Mouse (Mus musculus): ENCODE results near the gene Galnt10. TPM values are rescaled to one million over a fixed set of nuclear protein-coding genes. Genes with fewer than 3 reads are reported as not detected.

The Galnt10 gene
- total and polyA plus RNA-seq, 3 experiments: 5.2 to 8.7 (median 5.6) TPM

- WGBS: 42% methylated on average over 2 of the region's 2 CpGs
- no peak overlapping the region for H3K9ac ChIP-seq (ENCODE audit: low read depth, low read length)
- intact Hi-C loops (cut with DNase I): no loop called here
- TF ChIP-seq POLR2A (IDR thresholded peaks at IDR 0.05; ENCODE audit: insufficient read depth, low read depth, low read length) (no peak), CTCF (IDR thresholded peaks at IDR 0.05) (no peak), EP300 (IDR thresholded peaks at IDR 0.05; ENCODE audit: insufficient read depth, low read depth, low read length) (no peak)
- no peak overlapping the region for H3K27ac ChIP-seq
- peaks cover 14% of the 10 kb centered on the region for H3K4me1 ChIP-seq (ENCODE audit: control insufficient read depth, insufficient read depth, low read length)
- H3K36me3 ChIP-seq (ENCODE audit: control insufficient read depth, insufficient read depth, low read length): no peaks in the 10 kb centered on the region
- H3K4me3 ChIP-seq: no peak overlapping the region
- DNase-seq: no peak
- no peaks in the 10 kb centered on the region for H3K79me2 ChIP-seq (replicated peaks; ENCODE audit: control insufficient read depth, insufficient read depth, low read length)
- H3K27me3 ChIP-seq (ENCODE audit: control insufficient read depth, insufficient read depth, low read length): no peaks in the 10 kb centered on the region
Observed at GRCm38 (mm10) chr11:57601806-57602455, 43.3 kb upstream of the Galnt10 start.

- Histone ChIP-seq H3K4me1 (ENCODE audit: control insufficient read depth, insufficient read depth, low read length) (peaks cover 12% of the 10 kb centered on the region), H3K27me3 (ENCODE audit: control insufficient read depth, insufficient read depth, low read length) (no peaks in the 10 kb centered on the region), H3K4me3 (no peak overlapping the region), H3K9ac (ENCODE audit: low read depth, low read length) (no peak overlapping the region), H3K79me2 (replicated peaks; ENCODE audit: control insufficient read depth, insufficient read depth, low read length) (no peaks in the 10 kb centered on the region), H3K36me3 (ENCODE audit: control insufficient read depth, insufficient read depth, low read length) (no peaks in the 10 kb centered on the region), H3K27ac (no peak overlapping the region)
- DNase-seq: no peak
- intact Hi-C loops (cut with DNase I): no loop called here
- TF ChIP-seq POLR2A (IDR thresholded peaks at IDR 0.05; ENCODE audit: insufficient read depth, low read depth, low read length) (no peak), CTCF (IDR thresholded peaks at IDR 0.05) (no peak)
- WGBS: 68% methylated on average over 5 of the region's 5 CpGs
Observed at GRCm38 (mm10) chr11:57605086-57605485, 40.2 kb upstream of the Galnt10 start.

GRCm38 (mm10) chr11:57605660-57606059, 39.6 kb upstream of the Galnt10 start:
- TF ChIP-seq POLR2A (IDR thresholded peaks at IDR 0.05; ENCODE audit: insufficient read depth, low read depth, low read length) (no peak), EP300 (IDR thresholded peaks at IDR 0.05; ENCODE audit: insufficient read depth, low read depth, low read length) (no peak), CTCF (IDR thresholded peaks at IDR 0.05) (no peak)
- no peak overlapping the region for H3K9ac ChIP-seq (ENCODE audit: low read depth, low read length)
- no peak overlapping the region for H3K4me3 ChIP-seq
- H3K27me3 ChIP-seq (ENCODE audit: control insufficient read depth, insufficient read depth, low read length): no peaks in the 10 kb centered on the region
- peaks cover 12% of the 10 kb centered on the region for H3K4me1 ChIP-seq (ENCODE audit: control insufficient read depth, insufficient read depth, low read length)
- no peaks in the 10 kb centered on the region for H3K79me2 ChIP-seq (replicated peaks; ENCODE audit: control insufficient read depth, insufficient read depth, low read length)
- intact Hi-C loops (cut with DNase I): no loop called here
- no peak overlapping the region for H3K27ac ChIP-seq
- H3K36me3 ChIP-seq (ENCODE audit: control insufficient read depth, insufficient read depth, low read length): no peaks in the 10 kb centered on the region
- DNase-seq: no peak
- WGBS: 49% methylated on average over 3 of the region's 3 CpGs

GRCm38 (mm10) chr11:57614502-57614901, 30.7 kb upstream of the Galnt10 start:
- Histone ChIP-seq H3K27ac (no peak overlapping the region), H3K4me1 (ENCODE audit: control insufficient read depth, insufficient read depth, low read length) (no peaks in the 10 kb centered on the region; the same call in 1 of the 2 replicates), H3K9ac (ENCODE audit: low read depth, low read length) (no peak overlapping the region), H3K4me3 (no peak overlapping the region), H3K27me3 (ENCODE audit: control insufficient read depth, insufficient read depth, low read length) (no peaks in the 10 kb centered on the region), H3K36me3 (ENCODE audit: control insufficient read depth, insufficient read depth, low read length) (no peaks in the 10 kb centered on the region), H3K79me2 (replicated peaks; ENCODE audit: control insufficient read depth, insufficient read depth, low read length) (no peaks in the 10 kb centered on the region)
- no peak for TF ChIP-seq CTCF (IDR thresholded peaks at IDR 0.05)
- TF ChIP-seq POLR2A (IDR thresholded peaks at IDR 0.05; ENCODE audit: insufficient read depth, low read depth, low read length): no peak
- no peak for TF ChIP-seq EP300 (IDR thresholded peaks at IDR 0.05; ENCODE audit: insufficient read depth, low read depth, low read length)
- 79% methylated on average over 9 of the region's 9 CpGs for WGBS
- intact Hi-C loops (cut with DNase I): no loop called here
- no peak for DNase-seq

GRCm38 (mm10) chr11:57615286-57615685, 30.0 kb upstream of the Galnt10 start:
- intact Hi-C loops (cut with DNase I): loop anchor here (5.0 kb wide), 2 partner anchors 68 to 107 kb away; no protein-coding TSS in a partner anchor
- no peaks in the 10 kb centered on the region; the same call in 1 of the 2 replicates for H3K4me1 ChIP-seq (ENCODE audit: control insufficient read depth, insufficient read depth, low read length)

GRCm38 (mm10) chr11:57615871-57616270, 29.4 kb upstream of the Galnt10 start:
- intact Hi-C loops (cut with DNase I): loop anchor here (2.0 to 5.0 kb wide), 3 partner anchors 69 to 319 kb away; no protein-coding TSS in a partner anchor
- Histone ChIP-seq H3K27me3 (ENCODE audit: control insufficient read depth, insufficient read depth, low read length) (no peaks in the 10 kb centered on the region), H3K79me2 (replicated peaks; ENCODE audit: control insufficient read depth, insufficient read depth, low read length) (no peaks in the 10 kb centered on the region), H3K4me3 (no peak overlapping the region), H3K4me1 (ENCODE audit: control insufficient read depth, insufficient read depth, low read length) (no peaks in the 10 kb centered on the region; the same call in 1 of the 2 replicates), H3K9ac (ENCODE audit: low read depth, low read length) (no peak overlapping the region), H3K36me3 (ENCODE audit: control insufficient read depth, insufficient read depth, low read length) (no peaks in the 10 kb centered on the region), H3K27ac (no peak overlapping the region)
- TF ChIP-seq POLR2A (IDR thresholded peaks at IDR 0.05; ENCODE audit: insufficient read depth, low read depth, low read length): no peak
- TF ChIP-seq CTCF (IDR thresholded peaks at IDR 0.05): no peak
- no peak for TF ChIP-seq EP300 (IDR thresholded peaks at IDR 0.05; ENCODE audit: insufficient read depth, low read depth, low read length)
- DNase-seq: no peak
- 57% methylated on average over 13 of the region's 13 CpGs for WGBS

More at GRCm38 (mm10) chr11:57615286-57615685, 30.0 kb upstream of the Galnt10 start:
- H3K27ac ChIP-seq: no peak overlapping the region
- DNase-seq: no peak
- 63% methylated on average over 9 of the region's 9 CpGs for WGBS
- TF ChIP-seq EP300 (IDR thresholded peaks at IDR 0.05; ENCODE audit: insufficient read depth, low read depth, low read length) (no peak), POLR2A (IDR thresholded peaks at IDR 0.05; ENCODE audit: insufficient read depth, low read depth, low read length) (no peak), CTCF (IDR thresholded peaks at IDR 0.05) (no peak)
- no peaks in the 10 kb centered on the region for H3K27me3 ChIP-seq (ENCODE audit: control insufficient read depth, insufficient read depth, low read length)
- H3K36me3 ChIP-seq (ENCODE audit: control insufficient read depth, insufficient read depth, low read length): no peaks in the 10 kb centered on the region
- H3K4me3 ChIP-seq: no peak overlapping the region
- no peak overlapping the region for H3K9ac ChIP-seq (ENCODE audit: low read depth, low read length)
- H3K79me2 ChIP-seq (replicated peaks; ENCODE audit: control insufficient read depth, insufficient read depth, low read length): no peaks in the 10 kb centered on the region

Data from heart, adult 2 months (tissue).